Mouse (Mus musculus) kidney, postnatal 0 days (tissue): Measurements from ENCODE around the gene Nmb. TPM values are rescaled to one million over a fixed set of nuclear protein-coding genes. Genes with fewer than 3 reads are reported as not detected.

Experiments
- ATAC-seq: fragments of 200-750 bp; cut with Nextera tagmentation; replicated peaks from 2 replicates; pipeline ENCODE4 v1.8.0; 2017; ENCODE audit warnings: low read depth, moderate number of reproducible peaks, moderate TSS enrichment, moderate library complexity; ENCODE audit not compliant: low FRiP score
- DNase-seq: peaks from one replicate; pipeline ENCODE4 v3.0.0-alpha.2; 2016; ENCODE audit warnings: low spot score
- H3K27ac ChIP-seq: fragments of 300-500 bp; sonication (generic); 2 replicates; pipeline ENCODE4 v1.5.1; 2014; ENCODE audit warnings: mild to moderate bottlenecking
- H3K27me3 ChIP-seq: fragments of 300-500 bp; sonication (generic); 2 replicates; pipeline ENCODE4 v1.6.1; 2014; ENCODE audit warnings: low read length, mixed read lengths; ENCODE audit not compliant: insufficient read depth
- H3K36me3 ChIP-seq: fragments of 300-500 bp; sonication (generic); 2 replicates; pipeline ENCODE4 v1.6.1; 2014; ENCODE audit warnings: low read length, mixed read lengths; ENCODE audit not compliant: insufficient read depth
- H3K4me1 ChIP-seq: fragments of 300-500 bp; sonication (generic); replicated peaks from 2 replicates; pipeline ENCODE4 v1.6.1; 2014; ENCODE audit warnings: antibody characterized with exemption, low read length, mixed read lengths; ENCODE audit not compliant: insufficient read depth
- H3K4me2 ChIP-seq: fragments of 300-500 bp; sonication (generic); 2 replicates; pipeline ENCODE4 v1.6.1; 2014; ENCODE audit warnings: mild to moderate bottlenecking, low read length, moderate library complexity, mixed read lengths
- H3K4me3 ChIP-seq: fragments of 300-500 bp; sonication (generic); replicated peaks from 2 replicates; pipeline ENCODE4 v1.5.1; 2014; ENCODE audit warnings: low read depth, low read length
- H3K9ac ChIP-seq: fragments of 300-500 bp; sonication (generic); 2 replicates; pipeline ENCODE4 v1.6.1; 2014; ENCODE audit warnings: low read depth, low read length
- H3K9me3 ChIP-seq: fragments of 300-500 bp; sonication (generic); replicated peaks from 2 replicates; pipeline ENCODE4 v1.6.1; 2016; ENCODE audit warnings: low read length, inconsistent platforms, mixed read lengths
- CTCF ChIP-seq: IDR thresholded peaks from 2 replicates; pipeline ENCODE4 v1.5.1; 2016; ENCODE audit warnings: antibody characterized with exemption, low read depth, mild to moderate bottlenecking, moderate library complexity
- WGBS: fragments of 180-500 bp; shearing (Covaris S2); extraction: QIAGEN DNeasy Blood & Tissue Kit; methylation state at CpG from one replicate; pipeline ENCODE4 v1.1.7; 2014; 5-methylcytosine and 5-hydroxymethylcytosine counted together
- polyA plus RNA-seq: library from polyadenylated mRNA; unstranded; fragments of >200 nt; fragmentation: Nextera tagmentation; extraction: Ambion mirVana; gene quantifications from 2 replicates; pipeline ENCODE4 v1.2.1, GENCODE M21; 2015

The Nmb gene
- polyA plus RNA-seq, 1 experiment from 2014 or later, result 10.5 TPM

GRCm38 (mm10) chr7:80864151-80864550, 40.7 kb downstream of the Nmb start:
- Histone ChIP-seq H3K36me3 (peaks cover 19% of the 10 kb centered on the region; the same call in 1 of the 2 replicates), H3K27ac (0 out of 2 replicates have a peak overlapping the region, but pooled peaks have one; percentile 3), H3K9ac (no peak overlapping the region), H3K9me3 (no peaks in the 10 kb centered on the region), H3K4me1 (peaks cover 19% of the 10 kb centered on the region), H3K27me3 (no peaks in the 10 kb centered on the region), H3K4me2 (no peak overlapping the region), H3K4me3 (no peak overlapping the region)
- no peak for DNase-seq
- TF ChIP-seq CTCF, result no peak
- WGBS, result 56% methylated on average over 1 of the region's 1 CpGs
- no peak for ATAC-seq

GRCm38 (mm10) chr7:80863520-80863919, 41.4 kb downstream of the Nmb start:
- Histone ChIP-seq H3K4me1 (peaks cover 19% of the 10 kb centered on the region), H3K4me3 (no peak overlapping the region), H3K9me3 (no peaks in the 10 kb centered on the region), H3K27me3 (no peaks in the 10 kb centered on the region), H3K36me3 (peaks cover 19% of the 10 kb centered on the region; the same call in 1 of the 2 replicates), H3K27ac (no peak overlapping the region), H3K4me2 (0 out of 2 replicates have a peak overlapping the region, but pooled peaks have one; percentile 15), H3K9ac (no peak overlapping the region)
- DNase-seq, result no peak
- TF ChIP-seq CTCF, result no peak
- WGBS, result 85% methylated on average over 5 of the region's 5 CpGs
- no peak for ATAC-seq

- H3K27ac ChIP-seq, result no peak overlapping the region
- peaks cover 19% of the 10 kb centered on the region for H3K4me1 ChIP-seq
- 87% methylated on average over 2 of the region's 2 CpGs for WGBS
- DNase-seq (peak; percentile 46), ATAC-seq (no peak)
- no peaks in the 10 kb centered on the region for H3K9me3 ChIP-seq
- no peak overlapping the region for H3K4me2 ChIP-seq
- TF ChIP-seq CTCF, result no peak
- H3K4me3 ChIP-seq, result no peak overlapping the region
- H3K36me3 ChIP-seq, result peaks cover 11% of the 10 kb centered on the region; the same call in 1 of the 2 replicates
- no peak overlapping the region for H3K9ac ChIP-seq
- no peaks in the 10 kb centered on the region for H3K27me3 ChIP-seq
Observed at GRCm38 (mm10) chr7:80862475-80862874, 42.4 kb downstream of the Nmb start.

- WGBS, result under 1% methylated on average over 40 of the region's 40 CpGs
- peak; percentile 97 for ATAC-seq
Observed at GRCm38 (mm10) chr7:80860729-80861274, 44.1 kb downstream of the Nmb start, which contains the start of gene Zscan2. Gene Zscan2 (plus strand): TSS chr7:80860920.

GRCm38 (mm10) chr7:80860227-80860626, 44.6 kb downstream of the Nmb start:
- Histone ChIP-seq H3K4me1 (peaks cover 19% of the 10 kb centered on the region), H3K9ac (peak overlapping the region; percentile 92), H3K4me2 (peak overlapping the region; percentile 85), H3K27me3 (no peaks in the 10 kb centered on the region), H3K27ac (no peak overlapping the region), H3K36me3 (0 out of 2 replicates have a peak, but pooled peaks cover 5% of the 10 kb centered on the region), H3K9me3 (no peaks in the 10 kb centered on the region), H3K4me3 (peak overlapping the region; percentile 93)
- WGBS, result under 1% methylated on average over 13 of the region's 13 CpGs
- TF ChIP-seq CTCF, result no peak
- ATAC-seq, result peak; percentile 67; the same call in 1 of the 2 replicates
- DNase-seq, result peak; percentile 85

More at GRCm38 (mm10) chr7:80860729-80861274, 44.1 kb downstream of the Nmb start, which contains the start of gene Zscan2:
- TF ChIP-seq CTCF, result no peak
- peak within 1 kb of the TSS; percentile 85 for H3K4me2 ChIP-seq
- DNase-seq, result peak; percentile 99
- peak within 1 kb of the TSS; percentile 92 for H3K9ac ChIP-seq
- no peaks in the 10 kb centered on the region for H3K27me3 ChIP-seq
- H3K9me3 ChIP-seq, result no peaks in the 10 kb centered on the region
- 0 out of 2 replicates have a peak, but pooled peaks cover 7% of the 10 kb centered on the region for H3K36me3 ChIP-seq
- peak within 1 kb of the TSS; percentile 82 for H3K27ac ChIP-seq
- H3K4me1 ChIP-seq, result peaks cover 19% of the 10 kb centered on the region
- H3K4me3 ChIP-seq, result peak within 1 kb of the TSS; percentile 93

GRCm38 (mm10) chr7:80857181-80857580, 47.7 kb downstream of the Nmb start:
- Histone ChIP-seq H3K27ac (no peak overlapping the region), H3K27me3 (no peaks in the 10 kb centered on the region), H3K9ac (no peak overlapping the region), H3K4me2 (no peak overlapping the region), H3K4me3 (no peak overlapping the region), H3K9me3 (no peaks in the 10 kb centered on the region), H3K4me1 (peaks cover 10% of the 10 kb centered on the region), H3K36me3 (no peaks in the 10 kb centered on the region)
- 28% methylated on average over 6 of the region's 6 CpGs for WGBS
- DNase-seq (peak; percentile 91), ATAC-seq (no peak)
- peak; percentile 89 for TF ChIP-seq CTCF
